Mouse (Mus musculus) G1E (cell line): ENCODE data around the gene Bmf. TPM values are rescaled to one million over a fixed set of nuclear protein-coding genes. Genes with fewer than 3 reads are reported as not detected.

Experiments
- ATAC-seq: 2 replicates; pipeline ENCODE4 v1.8.0; 2016; ENCODE audit warnings: mild to moderate bottlenecking; ENCODE audit not compliant: insufficient number of reproducible peaks, poor library complexity, low FRiP score, severe bottlenecking; ENCODE audit errors: extremely low read depth
- DNase-seq: peaks from one replicate; pipeline ENCODE4 v3.0.0; 2012; ENCODE audit warnings: low spot score
- H3K27me3 ChIP-seq: 2 replicates; pipeline ENCODE4 v1.6.1; 2012; ENCODE audit warnings: mild to moderate bottlenecking, low read length, inconsistent platforms; ENCODE audit not compliant: insufficient read depth
- H3K36me3 ChIP-seq: replicated peaks from 2 replicates; pipeline ENCODE3; 2012; ENCODE audit warnings: mild to moderate bottlenecking, inconsistent platforms
- H3K4me1 ChIP-seq: 2 replicates; pipeline ENCODE4 v1.6.1; 2012; ENCODE audit warnings: low read depth, low read length, inconsistent platforms, mixed read lengths; ENCODE audit not compliant: insufficient read depth
- H3K4me3 ChIP-seq: 2 replicates; pipeline ENCODE4 v1.5.1; 2012; ENCODE audit warnings: low read depth, mild to moderate bottlenecking, inconsistent platforms, low read length, moderate library complexity, mixed read lengths
- H3K9me3 ChIP-seq: replicated peaks from 2 replicates; pipeline ENCODE4 v1.6.1; 2012; ENCODE audit warnings: inconsistent platforms
- CTCF ChIP-seq: IDR thresholded peaks from 2 replicates; pipeline ENCODE4 v1.5.1; 2012; ENCODE audit warnings: low read depth, low read length, inconsistent platforms, mixed read lengths
- GATA1 ChIP-seq: IDR thresholded peaks from 2 replicates; pipeline ENCODE4 v1.6.1; 2012; ENCODE audit warnings: borderline replicate concordance, low read length, inconsistent platforms, mixed read lengths
- GATA2 ChIP-seq: IDR thresholded peaks from 2 replicates; pipeline ENCODE4 v1.6.1; 2012; ENCODE audit warnings: low read depth, low read length, inconsistent platforms, borderline replicate concordance
- POLR2AphosphoS5 ChIP-seq: IDR thresholded peaks from 2 replicates; pipeline ENCODE4 v1.6.1; 2012; ENCODE audit warnings: low read depth, low read length, inconsistent platforms; ENCODE audit not compliant: insufficient replicate concordance
- TAL1 ChIP-seq: conservative IDR thresholded peaks from 2 replicates; pipeline ENCODE4 v1.6.1; 2012; ENCODE audit warnings: low read depth, low read length, inconsistent platforms, mixed read lengths
- polyA plus RNA-seq: library from polyadenylated mRNA; stranded (reverse); fragments of >175 nt; gene quantifications from 2 replicates; pipeline ENCODE4 v1.2.3, GENCODE M21; 2012
- total RNA-seq, 2 experiments: library from RNA; stranded (forward) in 1 of 2; stranded (reverse) in 1 of 2; fragments of 200-1000 nt in 1 of 2; fragments of >200 nt in 1 of 2; fragmentation: Nextera tagmentation in 1 of 2; gene quantifications; 2 replicates each; pipeline ENCODE4 v1.2.3; 2014 to 2017

The Bmf gene
- total and polyA plus RNA-seq, 3 experiments = 0.16 TPM; not detected in 2

DNA sequence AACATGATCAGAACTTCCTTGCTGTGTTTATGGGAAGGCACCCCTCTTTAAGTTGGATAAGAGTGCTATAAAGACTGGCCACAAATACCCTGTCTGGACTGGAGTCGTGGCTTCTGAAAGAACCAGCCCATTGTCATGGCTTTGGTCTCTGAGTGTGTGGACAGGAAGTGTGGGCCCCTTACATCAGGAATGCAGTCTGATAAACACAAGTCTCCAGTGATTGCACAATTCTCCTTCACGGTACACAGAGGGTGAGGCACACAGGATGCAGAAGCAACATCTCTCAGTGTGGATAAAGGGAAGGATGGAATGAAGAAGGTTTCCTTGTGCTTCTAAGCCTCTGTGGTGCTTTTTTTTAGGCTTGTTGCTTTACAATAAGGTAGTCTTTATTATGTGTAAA lies 27.2 kb downstream of the Bmf start:
- Histone ChIP-seq H3K27me3 (peaks cover 22% of the 10 kb centered on the region), H3K4me1 (no peaks in the 10 kb centered on the region), H3K36me3 (no peaks in the 10 kb centered on the region), H3K4me3 (no peak overlapping the region), H3K9me3 (no peaks in the 10 kb centered on the region)
- DNase-seq (no peak), ATAC-seq (no peak)
- no peak for TF ChIP-seq GATA1
- no peak for TF ChIP-seq CTCF
- no peak for TF ChIP-seq POLR2AphosphoS5

DNA sequence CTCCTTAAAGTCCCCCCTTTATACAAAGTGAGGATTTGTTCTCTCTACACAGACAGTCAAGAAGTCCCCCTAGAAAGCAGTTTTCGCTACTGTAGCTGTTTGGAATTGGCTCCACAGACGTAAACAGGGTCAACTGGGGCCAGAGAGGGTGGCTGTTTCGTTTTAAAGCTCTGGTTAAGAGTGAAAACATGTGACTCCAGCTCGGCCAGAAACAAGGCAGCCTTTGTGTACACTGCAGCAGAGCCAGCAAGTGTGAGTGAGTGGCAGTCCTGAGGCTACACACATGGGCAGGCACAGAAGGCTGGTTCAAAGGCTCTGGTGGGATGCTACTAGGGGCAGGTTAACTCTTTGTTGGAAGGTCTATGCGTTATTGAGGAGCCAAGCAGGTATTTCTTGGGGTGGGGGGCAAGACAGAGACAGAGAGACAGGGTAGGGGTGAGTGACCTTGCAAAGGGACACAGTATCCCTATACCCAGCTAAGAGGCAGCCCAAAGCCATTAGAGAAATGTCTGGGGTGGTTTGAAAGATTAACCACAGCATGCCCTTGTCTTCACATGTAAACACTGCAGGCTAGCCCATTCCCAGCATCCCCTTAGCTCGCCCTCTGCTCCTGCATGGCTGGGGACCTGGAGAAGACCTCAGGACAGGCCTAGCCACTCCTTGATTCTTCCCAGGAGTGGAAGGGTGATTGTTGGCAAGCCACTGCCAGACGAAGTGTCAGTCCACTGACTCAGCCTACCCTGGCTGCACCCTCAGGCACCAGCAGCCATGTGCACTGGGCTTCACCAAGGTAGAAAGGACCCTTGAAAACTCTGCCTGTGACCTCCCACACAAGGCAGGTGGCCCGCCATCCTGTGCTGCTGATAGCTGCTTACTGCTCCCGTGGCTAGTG lies 29.2 kb downstream of the Bmf start:
- TF ChIP-seq GATA1 = no peak
- TF ChIP-seq GATA2 = no peak
- no peak for TF ChIP-seq TAL1
- TF ChIP-seq CTCF = no peak
- TF ChIP-seq POLR2AphosphoS5 = no peak
- DNase-seq (no peak), ATAC-seq (no peak)
- Histone ChIP-seq H3K9me3 (no peaks in the 10 kb centered on the region), H3K36me3 (no peaks in the 10 kb centered on the region), H3K4me1 (no peaks in the 10 kb centered on the region), H3K4me3 (no peak overlapping the region), H3K27me3 (peaks cover 22% of the 10 kb centered on the region)

DNA sequence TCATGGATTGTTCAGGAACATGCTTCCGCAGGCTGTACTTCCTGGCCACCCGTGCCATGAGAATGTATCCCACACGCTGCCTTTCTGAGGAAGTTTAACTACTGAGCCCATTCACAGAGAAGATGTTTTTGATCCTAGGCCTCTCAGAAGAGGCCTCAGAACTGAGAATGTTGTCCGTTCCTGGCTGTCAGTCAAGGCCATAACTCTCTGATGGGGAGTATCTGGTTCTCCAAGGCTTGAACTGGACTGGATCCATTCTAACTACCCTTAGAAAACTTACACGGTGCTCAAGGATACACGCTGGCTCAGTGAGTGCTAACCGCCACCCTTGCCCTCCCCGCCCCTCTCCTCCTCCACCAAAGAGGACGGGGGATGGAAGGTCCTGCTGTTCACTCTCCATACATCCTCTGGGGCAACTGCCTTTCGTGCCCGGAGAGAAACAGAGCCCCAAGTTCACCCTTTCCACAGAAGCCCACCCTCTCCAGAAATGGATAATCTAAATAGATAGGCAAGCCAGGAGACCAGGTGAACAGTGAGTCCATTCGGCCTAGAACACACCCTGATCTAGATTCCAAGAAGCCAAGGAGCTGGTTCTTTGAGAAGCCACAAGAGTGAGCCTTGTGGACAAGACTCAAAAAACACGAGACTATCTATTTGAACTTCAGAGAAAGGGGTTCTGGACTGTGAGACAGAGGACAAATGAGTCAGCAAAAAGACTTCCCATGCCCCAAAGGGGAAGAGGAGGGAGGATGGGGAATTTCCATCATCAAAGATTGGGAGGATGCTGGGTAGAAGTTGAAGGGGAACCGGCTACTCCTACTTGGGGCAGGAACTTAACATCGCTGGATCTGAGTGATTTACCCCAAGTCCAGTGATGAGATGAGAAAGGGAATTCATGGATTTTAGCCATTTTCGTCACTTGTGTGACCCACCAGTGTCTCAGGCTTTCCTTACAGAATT lies 36.8 kb downstream of the Bmf start:
- Histone ChIP-seq H3K4me1 (0 out of 2 replicates have a peak, but pooled peaks cover 3% of the 10 kb centered on the region), H3K4me3 (no peak overlapping the region), H3K36me3 (no peaks in the 10 kb centered on the region), H3K9me3 (no peaks in the 10 kb centered on the region), H3K27me3 (peaks cover 15% of the 10 kb centered on the region)
- TF ChIP-seq TAL1 (no peak), CTCF (no peak), GATA2 (no peak), POLR2AphosphoS5 (no peak), GATA1 (no peak)
- DNase-seq (no peak), ATAC-seq (no peak)

DNA sequence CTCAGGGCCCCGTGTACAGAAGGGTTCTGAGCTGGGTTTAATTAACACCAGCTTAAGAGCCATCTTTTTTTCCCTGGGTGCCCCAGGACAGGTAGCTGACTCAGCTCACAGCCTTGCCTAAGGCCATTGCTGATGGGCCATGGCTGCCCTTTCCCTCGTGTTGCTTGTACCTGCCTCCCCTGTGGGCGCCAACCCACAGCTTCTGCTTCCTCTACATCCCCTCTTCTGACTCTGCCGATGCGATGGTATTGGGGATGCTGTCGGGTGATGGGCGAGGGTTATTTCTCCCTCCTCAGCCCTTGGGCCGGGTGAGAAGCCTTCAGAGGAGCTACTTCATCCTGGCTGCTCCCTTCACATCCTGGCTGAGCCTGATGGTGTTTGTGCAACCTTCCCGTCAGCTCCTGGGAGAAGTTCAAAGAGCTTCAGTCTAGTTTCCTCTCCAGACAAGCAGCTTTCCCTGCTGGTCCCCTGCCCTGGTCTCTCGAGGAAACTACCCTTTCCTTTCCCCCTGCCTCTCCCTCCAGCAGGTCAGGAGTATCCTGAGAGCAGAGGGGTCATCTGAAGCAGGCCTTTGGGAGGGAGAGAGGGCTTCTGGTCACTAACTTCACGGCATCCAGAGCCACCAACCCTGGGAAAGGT lies 37.6 kb downstream of the Bmf start:
- Histone ChIP-seq H3K4me1 (0 out of 2 replicates have a peak, but pooled peaks cover 3% of the 10 kb centered on the region), H3K27me3 (peaks cover 15% of the 10 kb centered on the region)
- no peak for ATAC-seq

GRCm38 (mm10) chr2:118510447-118511310 lies 38.8 kb downstream of the Bmf start:
- Histone ChIP-seq H3K36me3 (no peaks in the 10 kb centered on the region), H3K4me1 (0 out of 2 replicates have a peak, but pooled peaks cover 3% of the 10 kb centered on the region), H3K9me3 (no peaks in the 10 kb centered on the region), H3K4me3 (no peak overlapping the region), H3K27me3 (peaks cover 16% of the 10 kb centered on the region)
- ATAC-seq (no peak), DNase-seq (no peak)
- TF ChIP-seq CTCF = no peak
- no peak for TF ChIP-seq GATA2
- TF ChIP-seq TAL1 = no peak
- no peak for TF ChIP-seq GATA1
- TF ChIP-seq POLR2AphosphoS5 = no peak

More for the DNA sequence above, 37.6 kb downstream of the Bmf start:
- no peak for DNase-seq
- Histone ChIP-seq H3K36me3 (no peaks in the 10 kb centered on the region), H3K4me3 (no peak overlapping the region), H3K9me3 (no peaks in the 10 kb centered on the region)
- TF ChIP-seq POLR2AphosphoS5 (no peak), CTCF (no peak), TAL1 (no peak), GATA2 (no peak), GATA1 (no peak)
